Mouse (Mus musculus) heart, postnatal 36 days (tissue): ENCODE data around the gene Atp8b4. TPM values are rescaled to one million over a fixed set of nuclear protein-coding genes. Genes with fewer than 3 reads are reported as not detected.
"Not testable (repeated sequence)": the region's sequence is repeated elsewhere in the genome, so short reads cannot be mapped to it uniquely, and the experiment has no call there.

ENCODE experiments used
- DNase-seq, 2 experiments: peaks; one replicate each; pipeline ENCODE4 v3.0.0; 2021 to 2022
- intact Hi-C: fragments of 180-260 bp; cut with DNase I; formaldehyde crosslinking; loops from one replicate; pipeline ENCODE4 v1.15.1; 2025
- total RNA-seq, 2 experiments: library from RNA; stranded (reverse); gene quantifications; 2 replicates each; pipeline ENCODE4 v1.2.3; 2021

Gene Atp8b4
- under 1 TPM; 0.42 to 0.79 TPM for total RNA-seq

DNA sequence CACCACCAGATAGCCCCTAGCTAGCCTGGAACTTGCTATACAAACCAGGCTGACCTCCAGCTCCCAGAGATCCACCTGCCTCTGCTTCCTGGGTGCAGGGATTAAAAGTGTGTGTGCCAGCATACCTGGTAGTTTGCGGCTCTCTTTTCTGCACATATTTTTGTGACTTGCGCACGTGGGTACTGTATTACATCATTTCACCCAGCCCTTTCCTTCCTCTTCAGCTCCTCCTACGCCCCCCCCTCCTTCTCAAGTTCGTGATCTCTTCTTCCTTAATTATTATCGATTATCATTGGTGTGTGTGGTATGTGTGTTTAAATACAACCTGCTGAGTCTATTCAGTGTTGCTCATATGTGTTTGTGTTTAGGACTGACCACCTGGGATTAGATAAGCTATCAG lies at the start of gene Atp8b4:
Atp8b4 (minus strand) TSS at position 154 of the 400 bp plus-strand sequence.
- intact Hi-C loops, result no loop called here
- no peak for DNase-seq

DNA sequence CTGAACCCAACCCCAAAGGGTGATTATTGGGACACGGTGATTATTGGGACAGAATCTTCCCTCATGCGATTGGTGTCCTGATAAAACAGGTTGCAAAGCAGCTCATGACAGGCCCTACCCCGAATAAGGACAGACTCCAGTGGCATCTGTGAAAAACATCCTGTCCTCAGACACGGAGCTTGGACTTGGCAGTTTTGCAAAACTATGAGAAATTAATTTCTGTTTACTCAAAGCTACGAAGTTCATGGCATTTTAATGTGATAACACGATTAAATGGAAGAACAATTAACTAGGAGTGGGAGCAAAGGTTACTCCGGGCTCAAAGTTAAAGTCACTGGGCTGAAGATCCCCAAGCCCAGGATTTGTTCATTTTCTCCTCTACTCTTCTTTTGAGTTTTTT lies 49.2 kb upstream of the Atp8b4 start:
- intact Hi-C loops, result no loop called here
- DNase-seq, result no peak

DNA sequence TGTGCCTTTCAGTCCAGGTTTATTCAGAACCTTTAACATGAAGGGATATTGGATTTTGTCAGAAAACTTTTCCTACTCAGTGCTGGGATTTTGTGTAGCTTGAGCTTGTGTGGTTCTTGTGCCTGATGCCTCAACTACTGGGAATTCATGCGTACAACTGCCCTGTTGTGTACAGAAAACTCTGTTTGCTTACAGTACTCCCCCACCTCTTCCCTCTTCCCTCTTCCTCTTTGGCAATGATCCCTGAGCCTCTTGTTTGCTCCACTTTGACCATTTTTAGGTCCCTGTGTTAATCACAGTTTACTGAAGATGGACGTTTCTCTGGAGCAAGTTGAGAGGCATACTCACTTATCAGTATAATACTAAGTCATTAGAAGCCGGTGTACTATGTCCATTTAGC lies 45.9 kb upstream of the Atp8b4 start:
- intact Hi-C loops, result no loop called here
- no peak for DNase-seq

DNA sequence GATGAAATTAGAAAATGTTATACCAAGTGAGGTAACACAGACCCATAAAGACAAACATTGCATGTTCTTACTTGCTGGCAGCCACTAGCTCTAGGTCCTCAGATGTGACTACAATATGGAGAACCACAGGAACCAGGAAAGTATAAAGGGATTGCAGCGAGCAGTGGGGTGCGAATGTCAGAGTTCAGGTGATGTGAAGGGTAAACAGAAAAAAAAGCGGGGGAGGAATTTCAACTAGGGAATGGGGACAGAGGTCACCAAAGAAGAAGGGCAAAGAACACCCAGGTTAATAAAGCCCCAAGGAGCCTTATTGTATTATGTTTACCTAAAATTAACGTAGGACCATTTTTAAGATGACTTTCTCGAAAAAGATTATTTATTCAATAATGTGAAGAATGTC lies 44.8 kb upstream of the Atp8b4 start:
- no peak for DNase-seq
- intact Hi-C loops, result no loop called here

DNA sequence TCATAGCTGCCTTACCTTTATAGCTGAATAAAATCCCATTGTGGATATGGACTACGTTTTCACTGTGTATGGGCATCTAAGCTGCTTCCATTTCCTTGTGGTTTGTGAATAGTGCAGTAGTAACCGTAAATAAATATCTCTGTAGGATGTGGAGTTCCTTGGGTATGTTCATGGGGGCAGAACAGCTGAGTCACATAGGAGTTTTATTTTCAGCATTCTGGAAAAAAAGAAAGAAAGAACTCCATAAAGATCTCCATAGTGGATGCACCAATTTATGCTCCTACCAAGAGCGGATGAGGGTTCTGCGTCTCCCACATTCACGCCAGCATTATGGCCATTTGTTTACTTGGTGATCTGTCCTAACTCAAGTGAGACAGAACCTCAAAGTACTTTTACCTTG lies 41.7 kb upstream of the Atp8b4 start:
- no peak for DNase-seq
- intact Hi-C loops, result no loop called here

DNA sequence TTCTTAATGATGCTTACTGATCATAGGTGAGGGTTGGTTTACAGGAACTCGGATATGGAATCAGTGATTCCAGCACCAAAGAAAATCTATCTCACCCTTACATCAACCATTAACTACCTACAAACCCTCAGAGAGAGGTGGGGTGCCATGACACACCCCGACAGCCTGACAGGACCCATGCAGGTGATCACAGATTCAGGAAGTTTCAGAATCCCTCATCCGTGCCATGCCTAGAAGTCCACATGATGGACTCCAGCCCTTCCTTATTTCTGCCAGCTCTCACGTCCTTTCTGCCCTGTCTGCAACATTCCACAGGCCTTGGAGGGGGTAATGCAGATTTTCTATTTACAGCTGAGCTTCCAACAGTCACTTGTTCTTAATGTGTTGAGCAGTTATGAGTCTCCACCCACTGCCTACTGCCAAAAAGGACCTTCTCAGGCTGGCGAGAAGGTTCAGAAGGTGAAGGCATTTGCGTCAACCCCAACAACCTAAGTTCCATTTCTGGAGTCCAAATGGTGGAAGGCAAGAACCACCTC lies 40.0 kb upstream of the Atp8b4 start:
- no peak for DNase-seq
- intact Hi-C loops, result no loop called here

DNA sequence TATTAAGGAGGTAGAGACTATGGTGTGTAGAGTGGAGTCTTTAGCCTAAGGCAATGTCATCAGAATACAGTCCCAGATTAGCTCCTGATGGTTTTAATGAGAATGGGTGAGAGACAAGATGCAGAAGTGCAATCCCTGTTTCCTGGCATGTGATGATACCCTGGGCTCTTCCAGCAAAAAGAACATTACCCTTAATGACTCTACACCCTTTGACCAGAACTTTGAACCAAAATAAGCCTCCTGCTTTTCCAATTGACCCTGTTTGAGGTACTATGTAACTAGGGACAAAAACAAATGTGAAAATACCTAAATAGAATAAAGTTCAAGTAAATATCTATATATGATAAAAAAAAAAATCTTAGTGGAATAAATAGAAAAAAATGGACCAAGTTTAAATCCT lies 37.2 kb upstream of the Atp8b4 start:
- no peak for DNase-seq
- intact Hi-C loops, result no loop called here

DNA sequence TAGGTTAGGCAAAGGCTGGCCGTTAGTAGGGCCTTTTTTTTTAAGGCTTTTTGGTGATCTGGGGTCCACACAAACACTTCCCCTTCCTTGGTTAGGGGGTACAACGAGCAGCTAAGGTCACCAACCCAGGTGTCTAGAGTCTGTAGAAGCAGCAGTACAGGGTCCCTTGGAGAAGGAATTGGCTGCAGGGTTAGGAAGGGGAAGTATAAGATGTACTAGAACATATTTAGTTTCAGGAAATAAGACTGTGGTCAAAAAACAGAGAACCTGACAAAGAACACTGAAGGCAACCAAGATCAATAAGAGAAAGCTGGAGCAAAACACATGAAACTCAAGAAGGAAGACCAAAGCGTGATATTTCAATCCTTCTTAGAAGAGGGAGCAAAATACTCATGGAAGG lies 30.1 kb upstream of the Atp8b4 start:
- intact Hi-C loops, result no loop called here
- DNase-seq, result no peak

DNA sequence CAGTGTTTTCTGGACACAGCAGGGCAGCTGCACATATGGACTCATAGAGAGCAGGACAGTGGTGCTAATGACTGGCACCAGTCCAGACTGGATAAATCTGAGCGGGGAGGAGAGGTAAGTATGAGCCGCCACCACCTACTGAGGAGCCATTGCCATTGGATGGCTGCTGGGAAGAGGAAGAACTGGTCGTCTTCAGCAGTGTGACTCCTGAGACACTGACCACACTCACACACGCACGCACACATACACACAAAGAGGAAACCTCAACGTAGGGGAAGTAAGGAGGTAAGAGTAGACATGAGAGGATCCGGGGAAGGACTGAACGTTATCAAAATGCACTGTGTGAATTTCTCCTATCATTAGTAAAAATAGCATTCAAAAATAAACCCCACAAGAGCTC lies 27.0 kb upstream of the Atp8b4 start:
- intact Hi-C loops, result loop anchor here (10.0 kb wide), 1 partner anchor 163 kb away; no protein-coding TSS in a partner anchor
- no peak for DNase-seq

DNA sequence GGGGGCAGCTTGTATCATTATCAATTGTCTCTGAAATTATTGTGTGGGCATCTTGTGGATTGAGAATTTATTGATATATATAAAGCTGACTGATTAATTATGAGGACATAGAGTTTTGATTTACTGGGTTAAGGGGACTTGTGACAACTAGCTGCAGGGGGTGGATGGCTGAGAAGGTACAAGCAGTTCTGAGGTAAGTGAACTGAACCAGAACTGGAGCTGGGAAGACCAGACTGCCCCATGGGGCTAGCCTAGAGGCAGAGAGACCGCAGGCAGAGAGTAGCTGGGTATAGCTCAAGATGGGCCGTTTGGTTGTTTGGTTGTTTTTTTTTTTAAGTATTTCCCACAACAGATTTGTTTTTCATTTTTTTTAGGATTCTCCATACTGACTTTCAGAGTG lies 23.8 kb upstream of the Atp8b4 start:
- intact Hi-C loops, result loop anchor here (5.0 to 10.0 kb wide), 4 partner anchors 92 to 867 kb away; no protein-coding TSS in a partner anchor
- no peak for DNase-seq

- intact Hi-C loops, result loop anchor here (5.0 to 10.0 kb wide), 4 partner anchors 91 to 866 kb away; no protein-coding TSS in a partner anchor
- DNase-seq, result not testable (repeated sequence)
Observed at GRCm38 (mm10) chr2:126523101-126523745, 22.7 kb upstream of the Atp8b4 start.

GRCm38 (mm10) chr2:126522056-126522455 lies 21.6 kb upstream of the Atp8b4 start:
- intact Hi-C loops, result loop anchor here (5.0 to 10.0 kb wide), 4 partner anchors 90 to 865 kb away; no protein-coding TSS in a partner anchor
- DNase-seq, result no peak

GRCm38 (mm10) chr2:126521471-126521870 lies 21.0 kb upstream of the Atp8b4 start:
- DNase-seq, result no peak
- intact Hi-C loops, result loop anchor here (2.0 to 10.0 kb wide), 5 partner anchors 89 to 864 kb away; no protein-coding TSS in a partner anchor

DNA sequence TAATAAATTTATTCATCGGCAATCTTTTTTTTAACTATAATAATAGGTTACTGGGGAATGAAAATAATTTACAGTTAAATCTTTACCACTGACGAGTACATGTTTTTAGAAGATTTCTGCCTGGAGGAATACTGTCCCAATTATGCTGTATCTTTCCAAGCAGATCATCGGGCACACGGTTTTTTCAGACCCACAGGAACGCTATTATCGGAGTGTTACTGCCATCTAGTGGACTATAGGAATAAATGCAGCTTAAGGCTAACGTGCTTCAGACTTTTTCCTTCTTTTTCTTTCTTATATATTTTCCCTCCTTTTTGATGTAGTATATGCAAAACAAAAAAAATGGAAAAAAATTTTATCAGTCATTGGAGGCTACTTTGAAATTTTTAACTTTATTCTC lies 20.4 kb upstream of the Atp8b4 start:
- no peak for DNase-seq
- intact Hi-C loops, result loop anchor here (2.0 to 10.0 kb wide), 5 partner anchors 89 to 864 kb away; no protein-coding TSS in a partner anchor

DNA sequence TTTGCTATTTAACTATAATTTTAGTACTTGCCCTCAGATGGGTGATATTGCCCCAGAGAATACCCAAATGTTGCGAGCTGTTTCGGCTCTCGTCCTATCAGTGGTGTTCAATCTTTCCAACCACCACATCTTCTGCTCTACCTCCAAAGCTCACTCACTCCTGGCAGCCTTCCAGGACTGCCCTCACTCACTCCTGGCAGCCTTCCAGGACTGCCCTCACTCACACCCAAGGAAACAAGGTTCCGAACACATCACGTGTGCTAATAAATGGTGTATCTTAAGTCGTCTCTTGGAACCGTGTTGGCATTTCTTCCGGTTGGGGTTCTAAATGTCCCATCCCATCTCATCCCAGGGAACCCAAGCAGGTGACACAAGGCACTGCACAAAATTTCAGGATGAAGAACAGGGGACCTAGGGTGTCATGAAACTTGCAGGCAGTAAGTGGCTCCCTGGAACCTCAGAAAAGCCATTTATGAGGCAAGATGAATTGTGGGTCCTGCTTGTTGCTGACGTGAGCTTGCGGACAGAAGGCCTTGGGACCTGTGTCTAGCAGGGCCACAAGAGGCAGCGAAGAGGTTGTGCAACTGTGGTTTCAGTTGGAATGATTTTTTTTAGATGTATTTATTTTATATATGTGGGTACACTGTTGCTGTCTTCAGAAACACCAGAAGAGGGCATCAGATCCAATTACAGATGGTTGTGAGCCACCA lies 19.6 kb upstream of the Atp8b4 start:
- DNase-seq, result no peak
- intact Hi-C loops, result loop anchor here (2.0 to 10.0 kb wide), 5 partner anchors 88 to 863 kb away; no protein-coding TSS in a partner anchor

DNA sequence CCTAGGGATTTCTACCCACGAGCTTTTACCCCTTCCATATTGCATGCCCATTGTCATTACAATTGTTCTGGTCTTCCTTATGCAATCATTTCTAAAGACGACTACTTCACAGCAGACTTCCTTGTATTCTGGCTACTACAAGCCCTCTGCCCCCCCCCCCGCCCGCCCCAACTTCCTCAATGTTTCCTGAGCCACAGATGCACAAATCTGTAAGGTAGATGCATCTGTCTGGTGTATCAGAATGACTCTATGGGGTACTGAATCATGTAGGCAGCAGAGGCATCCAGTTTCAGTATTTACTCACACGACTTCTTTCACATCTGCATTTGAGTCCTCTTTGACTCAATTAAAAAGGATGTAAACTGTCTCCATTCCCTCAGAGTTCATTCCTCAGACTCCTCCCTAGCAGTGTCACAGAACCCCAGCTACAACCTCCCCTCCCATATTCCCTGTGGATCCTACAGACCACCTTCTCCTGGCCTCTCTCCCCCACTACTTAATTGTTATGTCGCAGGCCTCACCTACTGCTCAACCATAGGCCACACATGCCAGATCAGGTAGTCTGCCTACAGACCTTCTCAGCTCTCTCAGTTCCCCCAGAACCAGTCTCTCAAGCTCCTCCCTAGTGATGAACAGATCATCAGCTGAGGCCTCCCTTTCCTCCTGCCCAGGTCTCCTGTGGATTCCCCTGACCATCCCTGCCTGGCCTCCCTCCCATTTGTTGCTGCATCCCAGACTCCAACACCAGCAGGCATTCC lies 14.8 kb upstream of the Atp8b4 start:
- intact Hi-C loops, result no loop called here
- DNase-seq, result no peak

GRCm38 (mm10) chr2:126508228-126508627 lies 7.8 kb upstream of the Atp8b4 start:
- DNase-seq, result no peak
- intact Hi-C loops, result no loop called here

DNA sequence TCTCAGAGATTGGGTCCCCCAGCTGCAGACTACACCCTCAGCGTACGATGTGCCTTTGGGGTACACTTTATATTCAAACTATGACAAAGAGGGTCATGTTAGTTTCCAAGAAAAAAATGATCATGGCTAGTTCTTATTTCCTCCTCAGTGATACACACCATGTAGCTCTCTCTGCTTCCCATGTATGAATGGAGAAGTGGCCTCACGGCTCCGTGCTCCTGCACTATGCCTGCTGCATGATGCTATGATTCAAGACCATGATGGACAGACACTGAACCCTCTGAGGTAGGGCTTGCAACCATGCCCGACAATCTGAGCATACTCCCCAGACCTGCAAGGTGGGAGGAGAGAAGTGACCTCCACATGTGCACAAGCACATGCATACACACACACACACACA lies 7.0 kb upstream of the Atp8b4 start:
- intact Hi-C loops, result no loop called here

GRCm38 (mm10) chr2:126505156-126505555 lies 4.7 kb upstream of the Atp8b4 start:
- DNase-seq, result no peak
- intact Hi-C loops, result no loop called here

More for the DNA sequence above, 7.0 kb upstream of the Atp8b4 start:
- no peak for DNase-seq

GRCm38 (mm10) chr2:126499730-126500129 lies 744 bp downstream of the Atp8b4 start:
- intact Hi-C loops, result no loop called here
- DNase-seq, result no peak
